Mouse (Mus musculus): ENCODE results near the gene Folr2.

DNA sequence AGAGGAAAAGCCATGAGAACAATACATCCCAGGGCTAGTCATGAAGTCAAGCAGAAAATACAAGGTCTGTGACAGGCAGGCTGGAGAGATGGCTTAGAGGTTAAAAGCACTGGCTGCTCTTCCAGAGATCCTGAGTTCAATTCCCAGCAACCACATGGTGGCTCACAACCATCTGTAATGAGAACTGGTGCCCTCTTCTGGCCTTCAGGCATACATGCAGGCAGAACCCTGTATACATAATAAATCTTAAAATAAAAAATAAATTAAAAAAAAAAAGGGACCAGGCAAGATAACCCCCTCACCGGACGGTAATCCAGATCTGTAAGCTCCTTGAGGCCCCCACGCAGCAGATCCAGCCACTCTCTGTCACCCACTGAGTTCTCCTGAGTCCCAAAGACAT, 26.6 kb downstream of the Folr2 start:
- TF ChIP-seq CTCF (IDR thresholded peaks at IDR 0.05; ENCODE audit: borderline replicate concordance, insufficient read depth, low read depth, low read length) (no peak), POLR2A (IDR thresholded peaks at IDR 0.05; ENCODE audit: borderline replicate concordance, insufficient read depth, low read length) (no peak)

Data from cerebellum, adult 2 months (tissue).